Mouse (Mus musculus) adrenal gland, postnatal 25 days (tissue): ENCODE measurements at regions not wholly inside any gene's neighbourhood (a gene's known extent, or its start where the extent isn't known, plus 50 kb on each side); places are given as distances from the start of the nearest gene placed in this dataset.

Experiments
- microRNA-seq, 2 experiments: library from miRNA; unstranded; fragments of <30 nt; microRNA quantifications; one replicate each; pipeline ENCODE4 v1.2.0; 2021

Small RNA genes in the stretch of these regions (microRNA-seq; reads per million reads assigned to microRNA genes)
- gene Gm25693, result 0 reads per million in 2 experiments
